Mouse (Mus musculus) layer of hippocampus, postnatal 25 days (tissue): ENCODE data around the gene Dnajc28. TPM values are rescaled to one million over a fixed set of nuclear protein-coding genes. Genes with fewer than 3 reads are reported as not detected.

Source experiments
- DNase-seq, 2 experiments: peaks; one replicate each; pipeline ENCODE4 v3.0.0; 2022; ENCODE audit warnings: mixed read lengths in 2 of 2, low spot score in 1 of 2; ENCODE audit errors: extremely low spot score in 1 of 2
- total RNA-seq, 2 experiments: library from RNA; stranded (reverse); gene quantifications; 2 replicates each; pipeline ENCODE4 v1.2.3; 2021

Gene Dnajc28
- total RNA-seq, 2 experiments from 2014 or later, result 8.2 to 10.3 TPM

DNA sequence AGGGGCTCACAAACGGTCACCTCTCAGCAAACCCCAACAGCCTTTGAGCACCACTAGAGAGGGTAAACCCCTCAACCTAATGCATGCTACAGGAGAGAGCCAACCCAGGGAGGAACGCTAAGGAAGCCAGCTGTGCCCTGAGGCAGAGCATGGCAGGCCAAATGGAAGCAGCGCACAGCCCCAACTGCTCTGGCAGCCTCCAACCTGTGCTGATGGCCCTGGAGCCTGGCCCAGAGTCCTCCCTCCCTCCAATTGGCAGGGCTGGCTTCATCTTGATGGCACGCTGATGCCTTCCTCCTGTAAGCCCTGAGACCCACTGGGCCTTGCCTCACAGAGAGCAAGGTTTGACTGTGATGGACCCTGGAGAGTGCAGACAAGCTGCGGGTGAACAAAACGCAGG is 23.8 kb downstream of the Dnajc28 start:
- DNase-seq, result peak in 1 of 2 experiments; percentile 26

DNA sequence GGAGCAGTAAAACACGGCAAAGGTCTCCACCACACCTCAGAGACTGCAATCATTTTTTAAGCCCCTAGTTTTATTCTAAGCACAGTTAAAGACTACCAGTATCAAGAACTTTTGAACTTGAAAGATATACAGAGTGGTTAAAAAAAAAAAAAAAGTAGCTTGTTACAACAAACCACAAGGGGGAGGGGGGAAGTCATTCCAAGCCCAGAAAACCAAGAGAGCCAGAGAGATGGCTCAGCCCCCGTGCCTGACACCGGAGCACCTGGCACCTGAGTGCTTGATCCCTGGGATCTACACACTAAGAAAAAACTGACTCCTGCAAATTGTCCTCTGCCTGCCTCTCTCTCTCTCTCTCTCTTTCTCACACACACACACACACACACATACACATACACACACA is 25.6 kb downstream of the Dnajc28 start:
- DNase-seq, result no peak

DNA sequence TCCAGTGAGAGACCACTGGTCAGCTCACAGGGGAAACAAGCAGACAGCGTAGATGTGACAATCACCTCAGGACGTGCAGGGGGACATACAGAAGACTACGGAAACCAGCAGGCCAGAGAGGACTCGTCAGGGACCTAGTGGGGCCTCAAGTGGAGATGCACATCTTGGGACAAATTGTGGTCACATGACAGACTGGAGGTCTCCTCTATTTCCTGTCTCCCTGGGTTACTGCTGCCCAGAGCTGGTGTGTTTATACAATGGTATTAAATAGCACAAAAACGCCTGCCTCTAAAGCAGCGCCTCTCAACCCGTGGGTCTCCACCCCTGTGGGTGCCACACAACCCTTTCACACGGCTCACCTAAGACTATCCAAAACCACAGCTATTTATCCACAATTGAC is 26.7 kb downstream of the Dnajc28 start:
- DNase-seq, result no peak

DNA sequence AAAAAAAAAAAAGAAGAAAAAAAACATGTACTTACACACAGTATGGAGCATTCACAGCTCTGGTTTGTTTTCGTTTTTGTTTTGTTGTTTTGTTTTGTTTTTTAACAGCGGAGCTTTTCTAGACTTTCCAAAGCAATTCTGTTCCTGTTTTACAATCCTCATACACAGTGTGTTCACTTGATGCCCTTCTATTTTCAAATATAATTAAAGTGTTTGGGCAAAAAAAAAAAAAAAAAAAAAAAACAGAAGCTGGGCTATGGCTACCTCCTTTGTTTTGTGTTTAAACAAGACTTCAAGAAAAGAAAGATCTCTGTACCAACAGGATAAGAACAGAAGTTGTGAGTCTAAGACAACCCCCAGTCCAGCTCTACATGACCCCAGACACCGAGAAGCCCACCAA is 30.1 kb downstream of the Dnajc28 start:
- no peak for DNase-seq

GRCm38 (mm10) chr16:91587730-91588453 is 30.9 kb downstream of the Dnajc28 start:
- no peak for DNase-seq

DNA sequence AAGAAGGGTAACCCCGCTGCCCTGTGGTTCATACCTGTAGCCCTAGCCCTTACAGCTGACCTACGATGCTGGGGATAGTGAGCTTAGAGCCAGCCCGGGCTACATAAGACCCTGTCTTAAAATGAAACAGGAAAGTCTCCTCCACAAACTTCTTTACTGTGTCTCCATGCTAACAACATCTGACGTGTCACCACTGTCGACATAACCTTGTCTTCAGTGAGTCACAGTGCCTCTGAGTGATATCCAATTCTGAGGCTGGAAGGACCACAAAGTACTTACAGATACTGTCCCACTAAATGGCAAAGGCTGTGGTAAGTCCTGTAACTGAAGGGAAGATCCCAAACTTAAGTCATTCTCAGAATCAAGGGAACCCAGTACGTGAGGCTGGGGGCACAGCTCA is 32.6 kb downstream of the Dnajc28 start:
- DNase-seq, result no peak

DNA sequence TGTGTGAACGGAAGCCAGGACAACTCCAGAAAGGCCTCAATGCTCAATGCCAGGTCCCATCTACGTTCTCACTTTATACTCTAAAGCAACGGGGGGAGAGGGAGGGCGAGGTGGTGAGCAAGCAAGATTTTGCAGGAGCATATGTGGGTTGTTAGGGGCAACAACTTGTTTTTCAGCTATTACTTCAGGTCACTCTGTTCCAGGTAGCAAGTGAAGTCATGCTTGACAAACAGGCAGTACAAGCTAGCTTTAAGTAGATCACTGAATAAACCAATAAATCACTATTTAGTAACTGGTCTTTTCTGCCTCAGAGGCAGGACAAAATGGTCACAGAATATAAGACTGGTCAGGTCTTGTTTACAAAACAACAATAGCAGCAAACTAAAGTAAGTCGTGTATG is 33.2 kb downstream of the Dnajc28 start:
- no peak for DNase-seq

DNA sequence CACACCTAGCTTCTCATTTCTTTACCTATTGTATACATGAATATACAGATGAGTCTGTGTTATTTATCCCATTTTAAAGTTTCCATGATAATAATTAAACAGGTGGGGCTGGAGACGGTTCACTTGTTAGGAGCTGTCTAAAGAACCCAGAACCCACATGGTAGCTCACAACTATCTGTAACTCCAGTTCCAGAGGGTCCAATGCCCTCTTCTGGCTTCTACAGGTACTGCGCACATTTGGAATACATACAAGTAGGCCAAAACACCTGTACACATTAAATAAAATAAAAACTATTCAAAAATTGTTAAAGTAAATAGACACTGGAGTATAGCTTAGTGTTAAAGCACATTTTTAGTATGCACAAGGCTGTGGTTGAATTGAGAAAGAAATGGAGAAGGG is 36.5 kb downstream of the Dnajc28 start:
- peak in 1 of 2 experiments; percentile 47 for DNase-seq

GRCm38 (mm10) chr16:91578980-91579720 is 39.7 kb downstream of the Dnajc28 start:
- no peak for DNase-seq

- DNase-seq, result no peak
Observed at GRCm38 (mm10) chr16:91575151-91575550, 43.7 kb downstream of the Dnajc28 start.

- DNase-seq, result no peak
Observed at GRCm38 (mm10) chr16:91571105-91571504, 47.7 kb downstream of the Dnajc28 start.

DNA sequence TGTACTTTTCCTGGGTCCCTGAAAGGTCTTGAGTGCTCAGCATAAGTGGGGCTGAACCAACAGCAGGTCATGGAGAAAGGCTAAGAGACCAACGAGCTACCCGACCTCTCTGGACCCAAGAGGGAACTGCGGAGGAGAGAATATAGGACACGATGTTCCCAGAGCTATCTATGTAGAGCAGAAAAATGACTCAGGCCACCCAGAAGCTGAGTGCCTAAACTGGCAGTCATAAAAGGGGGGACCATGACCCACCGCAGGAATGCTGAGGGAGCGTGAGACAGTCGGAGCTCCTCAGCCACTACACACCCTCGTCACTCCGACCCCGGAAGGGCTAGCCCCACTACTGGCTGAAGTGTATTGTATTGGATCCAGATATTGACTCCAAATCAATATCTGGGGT is 49.9 kb downstream of the Dnajc28 start:
- no peak for DNase-seq

GRCm38 (mm10) chr16:91566002-91566401 is 52.8 kb downstream of the Dnajc28 start:
- DNase-seq, result no peak

- DNase-seq, result no peak
Observed at GRCm38 (mm10) chr16:91565292-91565951, 53.4 kb downstream of the Dnajc28 start.

DNA sequence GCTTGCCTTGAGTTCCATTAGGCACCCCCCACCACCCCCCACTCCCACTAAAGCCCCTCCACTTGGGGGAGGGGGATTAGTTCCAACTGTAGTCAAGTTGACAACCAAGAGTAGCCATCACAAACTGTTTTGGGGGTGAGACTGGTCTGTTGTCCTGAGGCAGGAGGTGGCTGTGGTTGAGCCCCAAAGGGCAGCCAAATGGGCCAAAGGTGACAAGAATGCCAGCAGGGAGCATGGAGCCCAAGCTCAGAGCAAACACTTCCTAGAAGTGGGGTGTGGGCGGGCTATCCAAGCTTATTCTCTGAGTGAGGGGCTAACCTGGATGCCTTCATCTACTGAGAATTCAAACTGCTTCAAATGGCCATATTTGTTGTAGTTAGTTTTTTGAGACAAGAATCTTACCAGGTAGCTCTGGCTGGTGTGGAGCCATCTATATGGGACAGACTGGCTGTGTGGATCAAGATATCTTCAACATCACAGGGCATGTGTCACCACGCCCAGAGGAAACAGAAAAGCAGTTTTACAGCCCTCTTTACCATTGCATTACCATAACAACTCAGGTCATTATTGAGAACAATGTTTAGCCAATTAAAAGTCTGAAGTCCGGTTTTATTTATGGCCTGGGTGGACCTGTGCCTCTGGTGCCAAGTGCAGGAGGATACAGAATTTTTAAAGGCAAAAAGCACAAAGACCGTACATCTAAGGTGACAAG is 54.1 kb downstream of the Dnajc28 start:
- no peak for DNase-seq

Other genes starting within 250 kb of the Dnajc28 start
- 10 to 100 TPM; 23.8 TPM for gene Ifnar2, start 246.2 kb downstream of the Dnajc28 start, total RNA-seq
- gene Gm21970, start 227.3 kb downstream of the Dnajc28 start, total RNA-seq, result not detected
- 10 to 100 TPM in 1 of 2 experiments, 1 to 10 TPM in 1; 9.7 to 11.2 TPM for gene Il10rb, start 212.9 kb downstream of the Dnajc28 start, total RNA-seq
- gene Ifnar1, start 133.8 kb downstream of the Dnajc28 start, total RNA-seq, result 10 to 100 TPM; 48.8 to 55.6 TPM
- gene Ifngr2, start 72.0 kb downstream of the Dnajc28 start, total RNA-seq, result 10 to 100 TPM; 61.5 to 71.9 TPM
- 100 to 1,000 TPM; 105 to 120 TPM for gene Tmem50b, start 21.2 kb downstream of the Dnajc28 start, total RNA-seq
- 10 to 100 TPM; 46.6 to 47.7 TPM for gene Gart, start 27.9 kb upstream of the Dnajc28 start, total RNA-seq
- gene Son, start 28.5 kb upstream of the Dnajc28 start, total RNA-seq, result 100 to 1,000 TPM; 212 to 264 TPM
- 10 to 100 TPM; 19.4 to 23.5 TPM for gene Donson, start 69.7 kb upstream of the Dnajc28 start, total RNA-seq
- gene Cryzl1, start 109.9 kb upstream of the Dnajc28 start, total RNA-seq, result 100 to 1,000 TPM in 1 of 2 experiments, 10 to 100 TPM in 1; 87.4 to 109 TPM
- 100 to 1,000 TPM; 137 to 156 TPM for gene Itsn1, start 110.3 kb upstream of the Dnajc28 start, total RNA-seq